Mouse (Mus musculus): ENCODE measurements at regions not wholly inside any gene's neighbourhood (a gene's known extent, or its start where the extent isn't known, plus 50 kb on each side); places are given as distances from the start of the nearest gene placed in this dataset.

DNA sequence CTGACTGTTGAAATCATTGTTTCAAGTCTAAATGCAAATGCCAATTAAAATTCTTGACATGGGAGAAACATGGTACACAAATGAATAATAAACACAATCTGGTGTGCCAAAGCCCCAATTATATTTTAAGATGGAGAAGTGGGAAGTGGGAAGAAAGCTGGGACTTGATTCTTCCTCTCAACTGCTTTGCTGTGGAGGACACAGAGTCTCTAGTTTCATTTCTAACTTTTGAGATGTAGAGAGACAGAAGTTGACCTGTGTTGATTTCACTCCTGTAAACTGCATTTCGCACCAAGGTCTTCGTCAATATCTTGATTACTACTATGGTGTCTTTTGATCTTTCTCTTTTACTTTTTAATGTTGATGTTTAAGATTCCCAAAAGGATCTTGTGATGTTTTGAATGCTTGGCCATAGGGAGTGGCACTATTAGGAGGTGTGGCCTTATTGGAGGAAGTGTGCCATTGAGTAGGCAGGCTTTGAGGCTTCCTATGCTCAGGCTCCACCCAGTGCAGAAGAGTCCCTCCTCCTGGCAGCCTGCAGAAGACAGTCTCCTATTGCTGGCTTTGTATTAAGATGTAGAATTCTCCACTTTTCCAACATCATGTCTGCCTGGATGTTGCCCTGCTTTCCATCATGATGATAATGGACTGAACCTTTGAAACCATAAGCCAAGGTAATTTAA, 447.4 kb upstream of the Zfp462 start:
- no peaks in the 10 kb centered on the region for H3K27me3 ChIP-seq (ENCODE audit: control insufficient read depth, insufficient read depth, low read length, poor library complexity, severe bottlenecking)
- DNase-seq (ENCODE audit: low read depth, low spot score) = no peak
- no peaks in the 10 kb centered on the region for H3K36me3 ChIP-seq (ENCODE audit: control insufficient read depth, insufficient read depth, low read length, poor library complexity, severe bottlenecking)

DNA sequence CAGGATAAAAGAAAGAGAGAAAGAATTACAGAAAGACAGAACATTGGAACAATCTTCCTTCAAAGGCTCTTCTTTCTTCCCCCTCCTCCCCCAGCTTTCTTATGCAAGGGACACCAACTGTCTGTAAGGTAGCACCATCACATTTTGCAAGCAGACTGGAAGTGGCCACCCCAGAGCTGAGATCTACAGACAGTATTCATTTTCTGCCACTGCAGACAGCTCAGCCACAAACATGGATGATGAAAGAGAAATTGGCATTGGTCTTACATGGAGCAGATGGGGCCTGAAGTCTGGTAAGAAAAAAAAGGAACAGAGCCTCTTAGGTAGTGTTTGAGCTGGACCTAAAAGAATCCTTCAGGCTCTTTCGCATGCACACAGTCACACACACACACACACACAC, 428.9 kb upstream of the Zfp462 start:
- Histone ChIP-seq H3K36me3 (ENCODE audit: control insufficient read depth, insufficient read depth, low read length, poor library complexity, severe bottlenecking) (no peaks in the 10 kb centered on the region), H3K27me3 (ENCODE audit: control insufficient read depth, insufficient read depth, low read length, poor library complexity, severe bottlenecking) (no peaks in the 10 kb centered on the region)
- no peak for DNase-seq (ENCODE audit: low read depth, low spot score)

DNA sequence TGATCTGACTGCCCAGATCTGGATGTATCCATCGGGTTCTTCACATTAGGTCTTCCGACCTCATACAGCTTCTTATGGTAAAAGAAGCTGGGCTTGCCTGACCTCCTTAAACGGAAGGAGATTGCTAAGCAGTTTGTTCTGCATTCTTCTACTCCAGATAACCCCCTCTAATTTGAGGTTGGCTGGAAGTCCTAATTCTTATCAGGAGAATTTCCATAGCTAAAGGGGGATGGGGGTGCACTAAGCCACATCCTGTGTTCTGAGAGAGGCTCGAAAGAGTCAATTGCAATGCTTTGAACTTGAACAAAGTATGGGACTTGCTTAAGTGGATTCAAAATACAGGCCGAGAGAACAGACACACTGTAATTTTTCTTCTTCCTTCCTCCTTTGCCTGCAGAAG, 421.6 kb upstream of the Zfp462 start:
- DNase-seq (ENCODE audit: low read depth, low spot score) = no peak

DNA sequence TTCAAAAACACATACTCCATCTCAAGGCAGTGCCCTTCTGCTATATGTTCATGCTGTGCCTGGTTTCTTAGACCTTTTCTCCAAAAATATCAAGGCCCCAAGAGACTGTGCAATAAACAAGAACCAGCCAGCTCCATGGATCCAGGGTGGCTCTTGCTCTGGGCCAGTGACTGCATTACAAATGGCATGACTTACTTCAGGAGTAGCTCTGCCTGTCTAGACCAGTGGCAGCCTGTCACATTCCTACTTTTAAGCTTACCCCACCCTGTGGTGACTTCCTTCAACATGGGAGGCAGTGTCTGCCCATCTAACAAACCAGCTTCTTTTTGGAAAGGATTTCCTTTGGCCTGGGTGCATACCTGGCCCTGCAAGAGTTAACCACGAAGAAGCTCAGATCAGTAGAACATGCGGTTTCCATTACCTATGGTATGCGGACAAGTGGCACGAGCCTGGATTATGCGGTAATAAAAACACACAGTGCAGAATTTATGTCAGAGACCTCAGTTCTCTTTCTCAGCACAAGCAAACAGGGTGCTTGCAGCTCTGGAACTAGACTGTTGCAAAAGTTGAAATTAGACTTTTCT, 418.8 kb upstream of the Zfp462 start:
- H3K27me3 ChIP-seq (ENCODE audit: control insufficient read depth, insufficient read depth, low read length, poor library complexity, severe bottlenecking) = no peaks in the 10 kb centered on the region
- no peaks in the 10 kb centered on the region for H3K36me3 ChIP-seq (ENCODE audit: control insufficient read depth, insufficient read depth, low read length, poor library complexity, severe bottlenecking)
- DNase-seq (ENCODE audit: low read depth, low spot score) = no peak

More for the DNA sequence above, 421.6 kb upstream of the Zfp462 start:
- no peaks in the 10 kb centered on the region for H3K36me3 ChIP-seq (ENCODE audit: control insufficient read depth, insufficient read depth, low read length, poor library complexity, severe bottlenecking)
- H3K27me3 ChIP-seq (ENCODE audit: control insufficient read depth, insufficient read depth, low read length, poor library complexity, severe bottlenecking) = no peaks in the 10 kb centered on the region

DNA sequence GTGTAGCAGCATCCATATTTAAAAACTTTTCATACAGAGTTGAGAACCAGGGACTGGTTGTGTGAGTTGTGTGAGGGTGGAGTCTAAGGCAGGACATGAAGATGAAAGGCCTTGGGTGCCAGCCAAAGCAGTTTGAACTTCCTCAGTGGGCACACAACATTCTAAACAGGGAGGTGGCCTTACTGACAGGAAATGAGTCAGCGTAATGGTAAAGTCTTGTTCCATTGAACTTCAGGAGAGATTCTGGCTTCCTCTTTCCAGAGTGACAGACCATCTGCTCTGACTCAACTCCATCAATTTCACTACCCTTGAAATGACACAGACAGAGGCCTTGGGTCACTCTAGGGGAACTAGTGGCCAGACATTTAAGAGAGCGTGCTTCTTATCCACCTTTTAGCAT, 417.2 kb upstream of the Zfp462 start:
- peak; percentile 18 for DNase-seq (ENCODE audit: low read depth, low spot score)
- no peaks in the 10 kb centered on the region for H3K27me3 ChIP-seq (ENCODE audit: control insufficient read depth, insufficient read depth, low read length, poor library complexity, severe bottlenecking)
- no peaks in the 10 kb centered on the region for H3K36me3 ChIP-seq (ENCODE audit: control insufficient read depth, insufficient read depth, low read length, poor library complexity, severe bottlenecking)

DNA sequence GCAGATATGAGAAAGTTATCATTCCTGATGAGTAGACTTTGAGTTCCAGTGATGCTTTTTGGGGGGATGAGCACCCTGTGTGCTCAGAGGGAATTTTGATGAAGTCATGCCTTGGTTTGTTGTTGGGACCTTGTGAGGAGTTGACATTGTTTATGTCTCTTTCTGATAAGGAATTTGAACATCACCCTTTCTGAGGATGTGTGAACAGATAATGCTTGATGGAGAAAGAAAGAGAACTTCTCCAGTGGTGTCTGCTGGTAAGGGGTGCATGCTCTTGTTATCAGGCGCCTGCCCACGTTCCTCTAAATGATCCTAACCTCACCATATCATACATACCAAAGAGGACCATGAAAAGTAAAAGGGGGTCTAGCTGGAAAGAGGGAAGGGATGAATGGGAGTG, 413.1 kb upstream of the Zfp462 start:
- Histone ChIP-seq H3K36me3 (ENCODE audit: control insufficient read depth, insufficient read depth, low read length, poor library complexity, severe bottlenecking) (no peaks in the 10 kb centered on the region), H3K27me3 (ENCODE audit: control insufficient read depth, insufficient read depth, low read length, poor library complexity, severe bottlenecking) (no peaks in the 10 kb centered on the region)
- no peak for DNase-seq (ENCODE audit: low read depth, low spot score)

DNA sequence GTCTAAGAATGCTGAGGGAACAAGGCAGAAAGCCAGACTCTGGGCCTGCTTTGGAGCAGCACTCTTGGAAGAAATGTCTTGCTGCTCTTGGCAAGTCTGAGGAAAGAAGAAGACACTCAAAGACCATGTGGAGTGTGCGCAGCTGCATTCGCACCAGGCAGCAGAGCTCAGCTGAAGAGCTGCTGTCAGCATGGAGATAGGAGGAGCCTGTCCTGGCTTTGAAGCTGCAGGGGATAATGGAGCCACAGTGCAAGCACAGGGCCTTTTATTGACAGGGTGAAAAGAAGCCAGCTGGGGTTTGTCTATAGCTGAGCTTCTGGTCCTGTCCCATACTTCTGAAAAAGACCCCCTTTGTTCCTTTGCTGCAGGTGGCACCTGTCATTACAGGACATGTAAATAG, 411.0 kb upstream of the Zfp462 start:
- H3K36me3 ChIP-seq (ENCODE audit: control insufficient read depth, insufficient read depth, low read length, poor library complexity, severe bottlenecking) = no peaks in the 10 kb centered on the region
- DNase-seq (ENCODE audit: low read depth, low spot score) = no peak
- no peaks in the 10 kb centered on the region for H3K27me3 ChIP-seq (ENCODE audit: control insufficient read depth, insufficient read depth, low read length, poor library complexity, severe bottlenecking)

DNA sequence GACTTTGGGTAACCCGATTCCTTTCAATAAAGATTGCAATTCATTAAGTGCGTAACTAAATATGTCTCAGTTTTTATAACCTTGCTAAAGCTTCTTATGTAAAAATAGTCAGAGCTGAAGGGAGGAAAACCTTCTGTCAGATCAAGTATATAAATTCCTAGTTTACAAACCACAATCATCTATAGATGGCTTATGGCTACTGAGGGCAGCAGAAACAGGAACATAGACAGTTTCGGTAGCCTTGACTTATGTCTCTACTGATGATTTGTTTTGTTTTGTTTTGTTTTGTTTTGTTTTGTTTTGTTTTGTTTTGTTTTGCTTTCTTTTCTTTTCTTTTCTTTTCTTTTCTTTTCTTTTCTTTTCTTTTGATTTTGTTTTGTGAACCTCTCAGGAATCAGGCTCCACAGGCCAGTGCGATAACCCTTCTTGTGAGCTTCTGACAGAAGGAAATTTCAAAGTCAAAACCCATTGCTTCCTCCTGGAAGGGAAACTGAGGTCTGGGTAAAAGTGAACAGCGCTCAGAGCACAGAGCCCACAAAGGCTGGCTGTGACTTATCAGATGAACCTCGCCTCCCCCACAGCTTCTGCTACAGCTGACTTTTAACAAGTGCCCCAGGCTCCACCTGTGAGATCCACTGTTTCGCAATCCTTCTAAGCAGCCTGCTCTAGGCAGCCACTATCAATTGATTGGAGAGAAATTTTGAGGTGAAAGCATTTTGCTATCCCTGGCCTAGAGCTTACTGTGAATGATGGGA, 391.8 kb upstream of the Zfp462 start:
- no peaks in the 10 kb centered on the region for H3K36me3 ChIP-seq (ENCODE audit: control insufficient read depth, insufficient read depth, low read length, poor library complexity, severe bottlenecking)
- H3K27me3 ChIP-seq (ENCODE audit: control insufficient read depth, insufficient read depth, low read length, poor library complexity, severe bottlenecking) = no peaks in the 10 kb centered on the region
- no peak for DNase-seq (ENCODE audit: low read depth, low spot score)

DNA sequence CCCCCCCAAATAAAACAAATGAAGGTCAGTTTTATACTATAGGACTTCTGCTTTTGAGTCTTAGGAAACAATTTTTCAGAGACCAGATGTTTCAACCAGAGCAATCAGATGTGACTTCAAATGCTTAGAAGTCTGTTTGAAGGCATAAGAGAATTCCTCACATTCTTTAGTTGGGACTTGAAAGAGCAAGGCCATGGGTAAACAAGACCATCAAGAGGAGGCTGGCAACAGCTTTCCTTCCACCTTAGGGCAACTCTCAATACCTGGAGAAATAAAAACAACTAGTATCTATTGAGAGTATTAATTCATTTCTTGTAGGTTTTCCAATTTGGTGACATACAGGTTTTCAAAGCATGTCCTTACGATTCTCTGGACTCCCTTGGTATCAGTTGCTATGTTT, 381.8 kb upstream of the Zfp462 start:
- DNase-seq (ENCODE audit: low read depth, low spot score) = no peak
- no peaks in the 10 kb centered on the region for H3K27me3 ChIP-seq (ENCODE audit: control insufficient read depth, insufficient read depth, low read length, poor library complexity, severe bottlenecking)
- H3K36me3 ChIP-seq (ENCODE audit: control insufficient read depth, insufficient read depth, low read length, poor library complexity, severe bottlenecking) = no peaks in the 10 kb centered on the region

DNA sequence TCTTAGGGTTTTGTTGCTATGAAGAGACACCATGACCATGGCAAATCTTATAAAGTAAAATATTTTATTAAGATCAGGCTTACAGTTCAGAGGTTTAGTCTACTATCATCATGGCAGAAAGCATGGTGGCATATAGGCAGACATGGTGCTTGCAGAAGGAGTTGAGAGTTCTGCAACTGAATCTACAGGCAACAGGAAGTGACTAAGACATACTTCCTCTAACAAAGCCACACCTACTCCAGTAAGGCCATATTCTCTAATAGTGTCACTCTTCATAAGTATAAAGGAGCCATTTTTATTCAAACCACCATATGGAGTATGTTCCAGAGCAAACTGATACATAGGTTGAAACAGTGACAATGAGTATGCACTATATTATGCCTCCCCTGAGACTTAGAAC, 371.7 kb upstream of the Zfp462 start:
- Histone ChIP-seq H3K36me3 (ENCODE audit: control insufficient read depth, insufficient read depth, low read length, poor library complexity, severe bottlenecking) (no peaks in the 10 kb centered on the region), H3K27me3 (ENCODE audit: control insufficient read depth, insufficient read depth, low read length, poor library complexity, severe bottlenecking) (no peaks in the 10 kb centered on the region)
- DNase-seq (ENCODE audit: low read depth, low spot score) = no peak

DNA sequence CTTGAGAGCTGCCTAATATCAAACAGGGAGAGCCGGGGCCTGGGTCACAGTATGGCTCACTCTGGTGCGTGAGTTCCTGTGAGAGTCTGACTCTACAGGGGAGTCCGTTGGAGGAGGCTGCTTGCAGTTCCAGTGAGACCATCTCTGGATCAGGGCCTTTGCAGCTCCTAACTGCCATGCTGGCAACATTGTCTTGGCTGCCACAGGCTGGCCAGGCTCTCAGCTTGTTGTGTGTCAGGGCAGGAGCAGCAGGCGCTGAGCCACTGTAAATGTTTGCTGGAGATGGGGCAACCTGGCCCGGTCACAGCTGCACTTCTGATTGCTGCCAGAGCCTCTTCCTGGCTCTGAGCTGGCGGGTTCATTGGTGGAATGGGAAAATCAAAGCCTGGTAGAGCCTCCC, 357.7 kb upstream of the Zfp462 start:
- DNase-seq (ENCODE audit: low read depth, low spot score) = no peak
- H3K27me3 ChIP-seq (ENCODE audit: control insufficient read depth, insufficient read depth, low read length, poor library complexity, severe bottlenecking) = no peaks in the 10 kb centered on the region
- H3K36me3 ChIP-seq (ENCODE audit: control insufficient read depth, insufficient read depth, low read length, poor library complexity, severe bottlenecking) = no peaks in the 10 kb centered on the region

DNA sequence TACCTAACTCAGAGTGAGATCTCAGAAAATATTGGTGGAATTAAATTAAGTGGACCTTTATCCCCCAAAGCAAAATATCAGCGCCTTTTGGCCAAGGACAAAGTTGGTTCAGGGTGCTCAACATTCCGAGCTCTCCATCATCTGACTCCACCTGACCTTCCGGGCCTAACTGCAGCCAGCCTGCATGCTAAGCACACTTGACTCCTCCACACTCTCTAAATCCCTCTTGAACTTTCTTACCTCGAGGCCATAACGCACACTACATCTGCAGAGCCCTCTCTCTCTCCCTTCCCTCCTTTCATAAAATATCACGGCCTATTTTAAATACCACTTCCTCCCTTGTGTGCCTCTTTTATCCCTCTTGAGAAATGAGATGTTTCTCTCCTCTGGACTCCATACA, 356.1 kb upstream of the Zfp462 start:
- Histone ChIP-seq H3K36me3 (ENCODE audit: control insufficient read depth, insufficient read depth, low read length, poor library complexity, severe bottlenecking) (no peaks in the 10 kb centered on the region), H3K27me3 (ENCODE audit: control insufficient read depth, insufficient read depth, low read length, poor library complexity, severe bottlenecking) (no peaks in the 10 kb centered on the region)
- DNase-seq (ENCODE audit: low read depth, low spot score) = no peak

DNA sequence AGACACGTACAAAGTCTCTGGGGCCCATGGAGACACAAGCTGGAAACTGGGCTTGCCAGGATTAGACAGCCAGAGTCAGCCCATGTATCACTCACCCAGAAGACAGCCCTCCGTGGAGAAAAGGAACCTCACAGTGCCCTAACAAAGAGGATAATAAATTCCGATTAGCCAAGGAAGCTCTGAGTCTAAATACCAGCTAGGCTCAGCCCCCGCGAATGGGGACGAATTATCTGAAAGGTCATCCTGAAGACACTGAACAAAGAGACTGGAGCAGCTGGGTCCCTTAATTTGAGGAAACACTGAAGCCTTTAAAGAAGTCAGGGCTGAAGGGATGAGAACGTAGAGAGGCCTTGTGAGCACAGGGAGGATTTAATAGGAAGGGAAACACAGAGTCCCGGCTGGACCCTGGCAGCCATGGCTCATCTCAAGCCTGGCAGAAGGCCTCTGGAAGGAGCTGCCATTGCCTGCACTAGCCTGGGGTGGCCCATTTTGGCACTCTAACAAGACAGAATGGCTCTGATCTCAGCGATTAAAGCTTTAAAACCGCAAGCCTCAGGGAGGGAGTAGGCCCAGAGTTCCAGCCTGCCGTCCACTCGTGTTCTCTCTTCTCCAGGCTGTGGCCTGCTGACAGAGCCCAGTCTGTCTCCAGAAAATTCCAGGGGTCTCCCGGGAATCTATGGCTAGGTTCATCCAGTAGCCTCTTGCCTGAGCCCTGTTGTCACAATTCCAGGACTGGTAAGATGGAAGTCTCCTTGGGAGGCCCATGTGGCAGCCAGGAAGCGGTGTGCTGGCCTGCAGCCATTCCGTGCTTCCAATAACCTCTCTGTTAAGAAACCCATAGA, 343.0 kb upstream of the Zfp462 start:
- DNase-seq (ENCODE audit: low read depth, low spot score) = no peak
- Histone ChIP-seq H3K36me3 (ENCODE audit: control insufficient read depth, insufficient read depth, low read length, poor library complexity, severe bottlenecking) (no peaks in the 10 kb centered on the region), H3K27me3 (ENCODE audit: control insufficient read depth, insufficient read depth, low read length, poor library complexity, severe bottlenecking) (no peaks in the 10 kb centered on the region)

DNA sequence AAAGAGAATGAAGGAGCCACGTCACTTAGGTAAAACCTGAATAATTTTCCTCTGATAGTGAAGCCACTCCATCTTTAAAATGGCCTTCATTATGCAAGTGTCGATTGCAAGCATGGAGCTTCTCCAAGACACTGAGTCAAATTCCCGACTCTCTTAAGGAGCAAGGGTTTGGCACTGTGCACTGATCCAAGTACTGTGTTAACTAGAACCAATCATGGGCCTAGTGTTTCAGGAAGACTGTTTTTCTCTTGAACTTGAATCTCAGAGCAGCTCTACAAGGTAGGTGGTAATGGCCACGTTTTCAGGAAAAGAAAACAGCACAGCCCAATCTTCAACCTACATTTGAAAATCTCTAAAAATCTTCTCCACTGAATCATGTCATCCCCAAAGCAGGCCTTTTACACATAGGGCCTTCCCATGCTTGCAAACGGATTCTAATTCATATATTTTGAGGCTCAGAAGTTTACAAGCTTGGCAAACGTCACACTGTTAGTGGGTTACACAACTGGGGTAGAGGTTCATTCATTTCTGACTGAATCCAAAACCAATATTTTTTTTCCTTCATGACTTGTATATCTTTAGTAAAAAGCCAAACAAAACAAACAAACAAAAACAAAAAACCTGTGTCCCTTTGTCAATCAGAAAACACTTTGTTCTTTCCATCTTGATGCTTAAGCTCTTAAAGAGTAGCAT, 342.2 kb upstream of the Zfp462 start:
- no peaks in the 10 kb centered on the region for H3K27me3 ChIP-seq (ENCODE audit: control insufficient read depth, insufficient read depth, low read length, poor library complexity, severe bottlenecking)
- H3K36me3 ChIP-seq (ENCODE audit: control insufficient read depth, insufficient read depth, low read length, poor library complexity, severe bottlenecking) = no peaks in the 10 kb centered on the region
- DNase-seq (ENCODE audit: low read depth, low spot score) = no peak

All from splenic B cell, adult 2 months (primary cell).